Mouse (Mus musculus): ENCODE measurements around the gene Gm10413. TPM values are rescaled to one million over a fixed set of nuclear protein-coding genes. Genes with fewer than 3 reads are reported as not detected.

Gm10413 gene
- not detected in 4 replicates for total RNA-seq (2023)

GRCm38 (mm10) chr14:3394793-3395192, at the start of gene Gm10413:
Gm10413 (plus strand) TSS chr14:3395093.

GRCm38 (mm10) chr14:3412314-3412713, 17.4 kb downstream of the Gm10413 start, which contains the start of gene Gm10409:
Gm10409 (plus strand) TSS chr14:3412614.

GRCm38 (mm10) chr14:3427803-3428202, 32.9 kb downstream of the Gm10413 start, which contains the start of gene Gm3005:
Gm3005 (plus strand) TSS chr14:3428103.

GRCm38 (mm10) chr14:3449079-3449478, 54.2 kb downstream of the Gm10413 start, which contains the start of gene Gm10408:
Gm10408 (plus strand) TSS chr14:3449379.

Other genes starting within 250 kb of the Gm10413 start
- gene Gm5795, start 206.8 kb upstream of the Gm10413 start, total RNA-seq (2023) = not detected in 4 replicates
- gene D830030K20Rik, start 186.6 kb upstream of the Gm10413 start, total RNA-seq (2023) = not detected in 4 replicates
- not detected in 4 replicates for gene Gm2956, start 62.5 kb upstream of the Gm10413 start, total RNA-seq (2023)
- gene Gm10409, start 17.5 kb downstream of the Gm10413 start, total RNA-seq (2023) = not detected in 4 replicates
- not detected in 4 replicates for gene Gm3005, start 33.0 kb downstream of the Gm10413 start, total RNA-seq (2023)
- gene Gm10408, start 54.3 kb downstream of the Gm10413 start, total RNA-seq (2023) = not detected in 4 replicates
- gene Gm3012, start 239.4 kb downstream of the Gm10413 start, total RNA-seq (2023) = not detected in 4 replicates

Data from B cell, adult 62 days (primary cell).